Mouse (Mus musculus): ENCODE data around the gene Lgals4. TPM values are rescaled to one million over a fixed set of nuclear protein-coding genes. Genes with fewer than 3 reads are reported as not detected.
A peak's percentile ranks its signal among the peaks of the same experiment; 100 is the strongest.
"Not testable (repeated sequence)": the region's sequence is repeated elsewhere in the genome, so short reads cannot be mapped to it uniquely, and the experiment has no call there.

Gene Lgals4
- total RNA-seq, 2 experiments from 2014 or later: 2.4 TPM; not detected in 1

- ATAC-seq (replicated peaks; ENCODE audit: low FRiP score, poor library complexity, severe bottlenecking): no peak
These were observed 26.3 kb downstream of the Lgals4 start for GRCm38 (mm10) chr7:28859953-28860352.

GRCm38 (mm10) chr7:28860898-28861297, 27.2 kb downstream of the Lgals4 start:
- no peak for ATAC-seq (replicated peaks; ENCODE audit: low FRiP score, poor library complexity, severe bottlenecking)

- ATAC-seq (replicated peaks; ENCODE audit: low FRiP score, poor library complexity, severe bottlenecking): no peak
These were observed 29.3 kb downstream of the Lgals4 start for GRCm38 (mm10) chr7:28862817-28863499.

GRCm38 (mm10) chr7:28863540-28863939, 29.9 kb downstream of the Lgals4 start, which contains the start of gene Lgals7:
Lgals7 (plus strand) TSS chr7:28863853.
- no peak for ATAC-seq (replicated peaks; ENCODE audit: low FRiP score, poor library complexity, severe bottlenecking)

- ATAC-seq (replicated peaks; ENCODE audit: low FRiP score, poor library complexity, severe bottlenecking): no peak
These were observed 30.7 kb downstream of the Lgals4 start for GRCm38 (mm10) chr7:28864288-28864750.

GRCm38 (mm10) chr7:28865481-28866300, 32.0 kb downstream of the Lgals4 start:
- 0 out of 2 replicates have a peak, but pooled peaks have one; percentile 31 for ATAC-seq (replicated peaks; ENCODE audit: low FRiP score, poor library complexity, severe bottlenecking)

GRCm38 (mm10) chr7:28866769-28867507, 33.3 kb downstream of the Lgals4 start:
- ATAC-seq (replicated peaks; ENCODE audit: low FRiP score, poor library complexity, severe bottlenecking): 0 out of 2 replicates have a peak, but pooled peaks have one; percentile 9

- ATAC-seq (replicated peaks; ENCODE audit: low FRiP score, poor library complexity, severe bottlenecking): peak; percentile 80
These were observed 34.1 kb downstream of the Lgals4 start for GRCm38 (mm10) chr7:28867508-28868340.

- ATAC-seq (replicated peaks; ENCODE audit: low FRiP score, poor library complexity, severe bottlenecking): peak; percentile 53; the same call in 1 of the 2 replicates
These were observed 37.4 kb downstream of the Lgals4 start for GRCm38 (mm10) chr7:28870901-28871664.

- no peak for ATAC-seq (replicated peaks; ENCODE audit: low FRiP score, poor library complexity, severe bottlenecking)
These were observed 40.9 kb downstream of the Lgals4 start for GRCm38 (mm10) chr7:28874565-28874964.

- no peak for ATAC-seq (replicated peaks; ENCODE audit: low FRiP score, poor library complexity, severe bottlenecking)
These were observed 42.4 kb downstream of the Lgals4 start for GRCm38 (mm10) chr7:28876099-28876498.

- peak; percentile 93 for ATAC-seq (replicated peaks; ENCODE audit: low FRiP score, poor library complexity, severe bottlenecking)
These were observed 43.5 kb downstream of the Lgals4 start for GRCm38 (mm10) chr7:28877155-28877554.

- no peak for ATAC-seq (replicated peaks; ENCODE audit: low FRiP score, poor library complexity, severe bottlenecking)
These were observed 44.2 kb downstream of the Lgals4 start for GRCm38 (mm10) chr7:28877856-28878255.

GRCm38 (mm10) chr7:28879606-28880005, 46.0 kb downstream of the Lgals4 start:
- no peak for ATAC-seq (replicated peaks; ENCODE audit: low FRiP score, poor library complexity, severe bottlenecking)

GRCm38 (mm10) chr7:28880554-28880953, 46.9 kb downstream of the Lgals4 start:
- ATAC-seq (replicated peaks; ENCODE audit: low FRiP score, poor library complexity, severe bottlenecking): no peak

- ATAC-seq (replicated peaks; ENCODE audit: low FRiP score, poor library complexity, severe bottlenecking): no peak
These were observed 47.5 kb downstream of the Lgals4 start, which contains the start of gene Capn12 for GRCm38 (mm10) chr7:28881199-28881598. Capn12 (plus strand) TSS chr7:28881422.

- ATAC-seq (replicated peaks; ENCODE audit: low FRiP score, poor library complexity, severe bottlenecking): no peak
These were observed 49.4 kb downstream of the Lgals4 start for GRCm38 (mm10) chr7:28883039-28883438.

- ATAC-seq (replicated peaks; ENCODE audit: low FRiP score, poor library complexity, severe bottlenecking): not testable (repeated sequence)
These were observed 50.0 kb downstream of the Lgals4 start for GRCm38 (mm10) chr7:28883704-28884103.
